Mouse (Mus musculus) G1E (cell line): Measurements from ENCODE around the gene Rhno1. TPM values are rescaled to one million over a fixed set of nuclear protein-coding genes. Genes with fewer than 3 reads are reported as not detected.

Experiments
- ATAC-seq: 2 replicates; pipeline ENCODE4 v1.8.0; 2016; ENCODE audit warnings: mild to moderate bottlenecking; ENCODE audit not compliant: insufficient number of reproducible peaks, poor library complexity, low FRiP score, severe bottlenecking; ENCODE audit errors: extremely low read depth
- DNase-seq: peaks from one replicate; pipeline ENCODE4 v3.0.0; 2012; ENCODE audit warnings: low spot score
- H3K27me3 ChIP-seq: 2 replicates; pipeline ENCODE4 v1.6.1; 2012; ENCODE audit warnings: mild to moderate bottlenecking, low read length, inconsistent platforms; ENCODE audit not compliant: insufficient read depth
- H3K36me3 ChIP-seq: replicated peaks from 2 replicates; pipeline ENCODE3; 2012; ENCODE audit warnings: mild to moderate bottlenecking, inconsistent platforms
- H3K4me1 ChIP-seq: 2 replicates; pipeline ENCODE4 v1.6.1; 2012; ENCODE audit warnings: low read depth, low read length, inconsistent platforms, mixed read lengths; ENCODE audit not compliant: insufficient read depth
- H3K4me3 ChIP-seq: 2 replicates; pipeline ENCODE4 v1.5.1; 2012; ENCODE audit warnings: low read depth, mild to moderate bottlenecking, inconsistent platforms, low read length, moderate library complexity, mixed read lengths
- H3K9me3 ChIP-seq: replicated peaks from 2 replicates; pipeline ENCODE4 v1.6.1; 2012; ENCODE audit warnings: inconsistent platforms
- CTCF ChIP-seq: IDR thresholded peaks from 2 replicates; pipeline ENCODE4 v1.5.1; 2012; ENCODE audit warnings: low read depth, low read length, inconsistent platforms, mixed read lengths
- GATA1 ChIP-seq: IDR thresholded peaks from 2 replicates; pipeline ENCODE4 v1.6.1; 2012; ENCODE audit warnings: borderline replicate concordance, low read length, inconsistent platforms, mixed read lengths
- GATA2 ChIP-seq: IDR thresholded peaks from 2 replicates; pipeline ENCODE4 v1.6.1; 2012; ENCODE audit warnings: low read depth, low read length, inconsistent platforms, borderline replicate concordance
- POLR2AphosphoS5 ChIP-seq: IDR thresholded peaks from 2 replicates; pipeline ENCODE4 v1.6.1; 2012; ENCODE audit warnings: low read depth, low read length, inconsistent platforms; ENCODE audit not compliant: insufficient replicate concordance
- TAL1 ChIP-seq: conservative IDR thresholded peaks from 2 replicates; pipeline ENCODE4 v1.6.1; 2012; ENCODE audit warnings: low read depth, low read length, inconsistent platforms, mixed read lengths
- polyA plus RNA-seq: library from polyadenylated mRNA; stranded (reverse); fragments of >175 nt; gene quantifications from 2 replicates; pipeline ENCODE4 v1.2.3, GENCODE M21; 2012
- total RNA-seq, 2 experiments: library from RNA; stranded (forward) in 1 of 2; stranded (reverse) in 1 of 2; fragments of 200-1000 nt in 1 of 2; fragments of >200 nt in 1 of 2; fragmentation: Nextera tagmentation in 1 of 2; gene quantifications; 2 replicates each; pipeline ENCODE4 v1.2.3; 2014 to 2017

Gene Rhno1
- total and polyA plus RNA-seq, 3 experiments = 52.8 to 82.8 (median 66.0) TPM

GRCm38 (mm10) chr6:128379636-128380035, 16.9 kb upstream of the Rhno1 start:
- ATAC-seq = no peak
- H3K4me3 ChIP-seq = no peak overlapping the region

GRCm38 (mm10) chr6:128376371-128377085, 13.8 kb upstream of the Rhno1 start:
- no peak for DNase-seq
- TF ChIP-seq POLR2AphosphoS5 (no peak), GATA2 (no peak), CTCF (no peak), TAL1 (no peak), GATA1 (no peak)
- Histone ChIP-seq H3K9me3 (no peaks in the 10 kb centered on the region), H3K4me1 (no peaks in the 10 kb centered on the region; the same call in none of the 2 replicates), H3K36me3 (peaks cover 51% of the 10 kb centered on the region), H3K4me3 (no peak overlapping the region), H3K27me3 (peaks cover 6% of the 10 kb centered on the region; the same call in 1 of the 2 replicates)
- no peak for ATAC-seq

More at GRCm38 (mm10) chr6:128379636-128380035, 16.9 kb upstream of the Rhno1 start:
- peaks cover 20% of the 10 kb centered on the region for H3K36me3 ChIP-seq
- TF ChIP-seq GATA2 = no peak
- TF ChIP-seq GATA1 = no peak
- TF ChIP-seq TAL1 = no peak
- no peak for TF ChIP-seq POLR2AphosphoS5
- no peak for DNase-seq
- peaks cover 14% of the 10 kb centered on the region; the same call in 1 of the 2 replicates for H3K27me3 ChIP-seq
- H3K4me1 ChIP-seq = peaks cover 4% of the 10 kb centered on the region
- H3K9me3 ChIP-seq = no peaks in the 10 kb centered on the region

GRCm38 (mm10) chr6:128375192-128375591, 12.5 kb upstream of the Rhno1 start, which contains the start of the genes Tex52 and Gm44596:
Gene Tex52 (plus strand): TSS chr6:128375456.
Gene Gm44596 (plus strand): TSS chr6:128375503.
- TF ChIP-seq GATA1 = no peak
- TF ChIP-seq TAL1 = no peak
- TF ChIP-seq CTCF = no peak
- TF ChIP-seq POLR2AphosphoS5 = no peak
- no peak for TF ChIP-seq GATA2
- Histone ChIP-seq H3K36me3 (peaks cover 64% of the 10 kb centered on the region), H3K27me3 (peaks cover 6% of the 10 kb centered on the region; the same call in 1 of the 2 replicates), H3K4me3 (no peak within 1 kb of the TSS), H3K4me1 (no peaks in the 10 kb centered on the region; the same call in 1 of the 2 replicates), H3K9me3 (no peaks in the 10 kb centered on the region)
- no peak for DNase-seq
- ATAC-seq = no peak

- Histone ChIP-seq H3K27me3 (no peaks in the 10 kb centered on the region; the same call in 1 of the 2 replicates), H3K4me3 (no peak overlapping the region), H3K9me3 (no peaks in the 10 kb centered on the region), H3K4me1 (0 out of 2 replicates have a peak, but pooled peaks cover 4% of the 10 kb centered on the region), H3K36me3 (peaks cover 97% of the 10 kb centered on the region)
- DNase-seq (no peak), ATAC-seq (no peak)
- TF ChIP-seq GATA2 (no peak), CTCF (no peak), POLR2AphosphoS5 (no peak), GATA1 (no peak), TAL1 (no peak)
Observed at GRCm38 (mm10) chr6:128370040-128370439, 7.3 kb upstream of the Rhno1 start.

- Histone ChIP-seq H3K4me3 (no peak overlapping the region), H3K9me3 (no peaks in the 10 kb centered on the region), H3K27me3 (no peaks in the 10 kb centered on the region), H3K4me1 (peaks cover 20% of the 10 kb centered on the region), H3K36me3 (peaks cover 70% of the 10 kb centered on the region)
- TF ChIP-seq POLR2AphosphoS5 (no peak), TAL1 (no peak), CTCF (no peak), GATA2 (no peak), GATA1 (no peak)
- ATAC-seq = no peak
- no peak for DNase-seq
Observed at GRCm38 (mm10) chr6:128366466-128366865, 3.8 kb upstream of the Rhno1 start.

GRCm38 (mm10) chr6:128364721-128365120, 2.0 kb upstream of the Rhno1 start:
- no peak for TF ChIP-seq CTCF
- TF ChIP-seq POLR2AphosphoS5 = no peak
- no peak for TF ChIP-seq GATA1
- no peak for TF ChIP-seq GATA2
- no peak for TF ChIP-seq TAL1
- H3K27me3 ChIP-seq = no peaks in the 10 kb centered on the region
- H3K4me1 ChIP-seq = peaks cover 36% of the 10 kb centered on the region
- ATAC-seq = no peak
- DNase-seq = no peak
- H3K9me3 ChIP-seq = no peaks in the 10 kb centered on the region
- H3K36me3 ChIP-seq = peaks cover 67% of the 10 kb centered on the region
- no peak overlapping the region for H3K4me3 ChIP-seq
